Mouse (Mus musculus): ENCODE measurements around the gene Rora. TPM values are rescaled to one million over a fixed set of nuclear protein-coding genes. Genes with fewer than 3 reads are reported as not detected.

Gene Rora
- polyA plus RNA-seq, 1 experiment from 2014 or later = 8.9 TPM

DNA sequence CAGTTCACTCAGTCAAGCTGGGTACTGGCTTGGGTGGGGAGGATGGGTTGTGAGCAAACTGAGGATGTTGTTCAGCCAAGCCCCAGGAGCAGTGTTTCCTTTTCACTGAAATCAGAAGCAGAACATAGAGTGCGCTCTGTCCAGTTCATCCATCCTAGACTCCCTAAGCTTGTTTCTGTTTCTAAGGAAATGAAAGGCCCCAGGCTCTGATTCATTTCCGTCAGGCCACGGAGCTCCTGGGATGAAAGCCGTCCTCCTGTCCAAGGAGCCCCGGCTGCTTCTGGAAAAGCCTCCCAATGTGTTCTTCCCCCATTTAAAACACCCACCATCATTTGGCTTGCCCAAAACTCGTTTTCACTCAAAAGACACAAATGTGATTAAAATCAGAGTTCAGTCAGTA lies 589.0 kb downstream of the Rora start:
- Histone ChIP-seq H3K36me3 (no peaks in the 10 kb centered on the region), H3K27ac (replicated peaks) (no peak overlapping the region), H3K9me3 (no peaks in the 10 kb centered on the region), H3K4me3 (no peak overlapping the region), H3K4me1 (peaks cover 4% of the 10 kb centered on the region; the same call in 1 of the 2 replicates), H3K4me2 (replicated peaks) (no peak overlapping the region), H3K27me3 (no peaks in the 10 kb centered on the region), H3K9ac (replicated peaks) (no peak overlapping the region)
- 68% methylated on average over 6 of the region's 6 CpGs for WGBS
- ATAC-seq (ENCODE audit: low FRiP score, low read depth) = no peak

DNA sequence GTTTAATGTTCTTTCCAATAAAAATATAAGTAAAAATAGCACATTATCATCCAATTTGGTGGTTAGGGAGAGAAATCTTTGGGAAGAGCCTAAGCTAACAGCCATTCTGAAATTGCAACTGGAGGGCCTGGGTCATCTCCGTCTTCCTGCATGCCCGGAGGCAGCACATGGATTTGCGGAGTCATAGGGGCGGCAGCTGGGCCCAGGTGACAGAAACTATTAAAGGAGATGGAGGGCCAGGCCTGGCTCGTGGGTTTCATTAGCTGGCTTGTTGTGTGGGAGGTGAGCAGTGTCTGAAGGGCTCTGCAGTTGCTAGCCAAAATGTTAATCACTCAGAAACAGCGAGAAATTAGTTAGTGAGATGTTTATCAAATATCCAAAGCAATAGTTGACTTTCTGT lies 590.0 kb downstream of the Rora start:
- H3K36me3 ChIP-seq = no peaks in the 10 kb centered on the region
- H3K4me3 ChIP-seq = no peak overlapping the region
- 42% methylated on average over 6 of the region's 6 CpGs for WGBS
- H3K27ac ChIP-seq (replicated peaks) = no peak overlapping the region
- no peaks in the 10 kb centered on the region for H3K27me3 ChIP-seq
- no peak overlapping the region for H3K9ac ChIP-seq (replicated peaks)
- no peak overlapping the region for H3K4me2 ChIP-seq (replicated peaks)
- no peak for ATAC-seq (ENCODE audit: low FRiP score, low read depth)
- H3K9me3 ChIP-seq = no peaks in the 10 kb centered on the region
- H3K4me1 ChIP-seq = peaks cover 4% of the 10 kb centered on the region; the same call in 1 of the 2 replicates

DNA sequence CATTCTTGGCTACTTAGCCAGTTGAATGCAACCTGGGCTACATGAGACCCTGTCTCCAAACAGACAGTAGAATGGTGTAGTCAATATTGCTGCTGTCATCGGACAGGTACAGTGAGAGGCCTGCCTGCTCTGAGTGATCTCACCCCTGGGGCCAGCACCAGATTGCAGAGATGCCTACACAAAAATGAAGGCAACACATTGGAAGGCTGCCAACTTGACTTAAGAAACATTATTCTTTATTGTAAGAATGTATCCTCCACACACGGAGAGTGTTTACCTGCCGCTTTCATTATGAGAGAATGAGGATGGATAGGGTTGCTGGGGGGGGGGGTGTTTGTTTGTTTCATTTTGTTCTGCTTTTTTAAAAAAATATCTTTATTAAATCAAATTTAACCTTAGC lies 592.6 kb downstream of the Rora start:
- WGBS = 83% methylated on average over 3 of the region's 3 CpGs
- H3K9ac ChIP-seq (replicated peaks) = no peak overlapping the region
- H3K27me3 ChIP-seq = no peaks in the 10 kb centered on the region

DNA sequence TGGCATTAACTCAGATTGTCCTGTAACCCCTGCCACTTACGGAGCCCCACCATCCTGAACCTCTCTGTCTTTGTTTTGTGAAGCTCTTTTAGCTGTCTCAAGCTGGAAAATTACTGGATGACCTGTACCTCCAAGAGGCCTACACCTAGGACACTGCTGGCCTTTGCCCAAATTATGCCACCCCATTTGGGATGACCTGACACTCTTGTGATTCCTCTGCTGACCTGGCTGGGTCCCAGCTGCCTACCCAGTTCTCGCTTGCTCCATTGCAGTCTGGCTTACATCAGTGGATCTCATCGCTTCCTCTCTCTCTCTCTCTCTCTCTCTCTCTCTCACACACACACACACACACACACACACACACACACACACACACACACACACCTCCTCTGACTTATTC lies 596.0 kb downstream of the Rora start:
- no peak overlapping the region for H3K4me3 ChIP-seq
- no peak for ATAC-seq (ENCODE audit: low FRiP score, low read depth)
- no peaks in the 10 kb centered on the region for H3K27me3 ChIP-seq
- H3K9me3 ChIP-seq = no peaks in the 10 kb centered on the region
- H3K36me3 ChIP-seq = no peaks in the 10 kb centered on the region
- no peak overlapping the region for H3K9ac ChIP-seq (replicated peaks)
- no peak overlapping the region for H3K27ac ChIP-seq (replicated peaks)
- H3K4me2 ChIP-seq (replicated peaks) = no peak overlapping the region
- peaks cover 4% of the 10 kb centered on the region; the same call in 1 of the 2 replicates for H3K4me1 ChIP-seq
- WGBS = 94% methylated on average over 3 of the region's 3 CpGs

More for the DNA sequence above, 592.6 kb downstream of the Rora start:
- no peak for ATAC-seq (ENCODE audit: low FRiP score, low read depth)
- Histone ChIP-seq H3K9me3 (no peaks in the 10 kb centered on the region), H3K4me1 (peaks cover 4% of the 10 kb centered on the region; the same call in 1 of the 2 replicates), H3K4me2 (replicated peaks) (no peak overlapping the region), H3K36me3 (no peaks in the 10 kb centered on the region), H3K4me3 (no peak overlapping the region), H3K27ac (replicated peaks) (no peak overlapping the region)

- H3K27me3 ChIP-seq = no peaks in the 10 kb centered on the region
- WGBS = 95% methylated on average over 7 of the region's 8 CpGs
- no peak overlapping the region for H3K27ac ChIP-seq (replicated peaks)
- H3K4me2 ChIP-seq (replicated peaks) = no peak overlapping the region
- H3K4me1 ChIP-seq = peaks cover 4% of the 10 kb centered on the region; the same call in 1 of the 2 replicates
- no peak overlapping the region for H3K9ac ChIP-seq (replicated peaks)
- H3K9me3 ChIP-seq = no peaks in the 10 kb centered on the region
- no peak overlapping the region for H3K4me3 ChIP-seq
- H3K36me3 ChIP-seq = no peaks in the 10 kb centered on the region
- no peak for ATAC-seq (ENCODE audit: low FRiP score, low read depth)
Observed at GRCm38 (mm10) chr9:69250326-69250725, 596.7 kb downstream of the Rora start.

DNA sequence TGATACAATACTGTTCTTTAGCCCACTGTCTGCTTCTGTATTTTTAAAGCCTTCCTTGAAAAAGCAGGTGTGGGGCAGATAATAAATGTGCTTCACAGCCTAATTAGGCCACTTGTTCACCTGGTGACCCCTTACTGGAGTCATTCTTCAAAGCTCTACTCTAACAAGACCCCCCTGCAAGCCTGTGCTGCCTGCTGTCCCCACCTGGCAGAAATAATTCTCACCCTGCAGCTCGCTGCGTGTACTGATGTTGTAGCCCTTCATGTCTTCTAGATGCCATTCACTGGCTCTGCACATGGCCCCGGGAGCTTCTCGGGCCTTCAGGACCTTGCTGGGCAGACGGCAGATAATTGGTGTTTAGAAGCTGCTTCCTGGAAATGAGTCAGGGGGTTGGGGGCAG lies 604.9 kb downstream of the Rora start:
- no peak for ATAC-seq (ENCODE audit: low FRiP score, low read depth)
- no peaks in the 10 kb centered on the region for H3K36me3 ChIP-seq
- H3K4me2 ChIP-seq (replicated peaks) = no peak overlapping the region
- H3K9me3 ChIP-seq = no peaks in the 10 kb centered on the region
- no peaks in the 10 kb centered on the region for H3K27me3 ChIP-seq
- no peak overlapping the region for H3K27ac ChIP-seq (replicated peaks)
- H3K9ac ChIP-seq (replicated peaks) = no peak overlapping the region
- H3K4me1 ChIP-seq = peaks cover 6% of the 10 kb centered on the region
- WGBS = 70% methylated on average over 5 of the region's 5 CpGs
- no peak overlapping the region for H3K4me3 ChIP-seq

DNA sequence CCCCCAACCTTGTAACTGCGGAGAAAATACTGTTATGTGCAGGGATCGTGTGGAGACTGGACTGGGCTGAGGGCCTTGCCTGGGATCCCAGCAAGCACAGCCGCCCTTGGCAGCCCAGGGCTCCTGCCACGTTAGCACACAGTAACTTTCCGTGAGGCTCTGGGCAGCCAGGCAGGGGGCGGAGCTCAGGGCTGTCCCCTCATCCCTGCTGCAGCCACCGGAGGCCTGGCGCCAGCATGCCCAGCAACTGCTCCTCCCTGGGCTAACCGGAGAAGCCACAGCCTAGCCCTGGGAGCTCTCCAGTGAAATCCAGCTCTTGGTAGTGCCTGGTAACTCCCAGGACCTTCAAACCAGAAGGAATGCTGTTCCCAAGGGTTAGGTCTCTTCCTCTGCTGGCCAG lies 605.8 kb downstream of the Rora start:
- ATAC-seq (ENCODE audit: low FRiP score, low read depth) = no peak

DNA sequence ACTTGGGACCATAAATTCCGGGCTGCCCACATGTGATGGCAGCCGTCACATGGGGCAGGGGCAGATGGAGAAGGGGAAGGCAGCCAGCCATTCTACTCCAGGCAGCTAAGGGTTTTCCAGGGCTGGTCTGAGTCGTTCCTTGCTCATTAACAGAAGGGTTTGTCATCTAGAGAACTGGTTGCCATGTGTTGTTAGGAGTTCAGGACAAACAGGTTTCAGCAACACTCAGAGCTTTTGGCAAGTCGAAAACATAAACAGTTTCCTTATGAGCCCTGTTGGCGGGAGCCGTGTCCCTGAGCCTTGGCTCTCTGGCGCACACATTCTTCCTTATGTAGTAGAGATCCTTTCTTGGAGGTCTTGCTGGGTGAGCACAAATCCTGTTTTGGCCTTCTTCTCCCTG lies 611.6 kb downstream of the Rora start:
- WGBS = 88% methylated on average over 7 of the region's 7 CpGs
- no peaks in the 10 kb centered on the region for H3K4me1 ChIP-seq
- H3K27ac ChIP-seq (replicated peaks) = no peak overlapping the region
- no peak overlapping the region for H3K9ac ChIP-seq (replicated peaks)
- H3K27me3 ChIP-seq = no peaks in the 10 kb centered on the region
- H3K4me3 ChIP-seq = no peak overlapping the region
- H3K4me2 ChIP-seq (replicated peaks) = no peak overlapping the region
- no peak for ATAC-seq (ENCODE audit: low FRiP score, low read depth)
- no peaks in the 10 kb centered on the region for H3K36me3 ChIP-seq
- H3K9me3 ChIP-seq = no peaks in the 10 kb centered on the region

More for the DNA sequence above, 605.8 kb downstream of the Rora start:
- Histone ChIP-seq H3K9ac (replicated peaks) (no peak overlapping the region), H3K27ac (replicated peaks) (no peak overlapping the region), H3K4me1 (peaks cover 6% of the 10 kb centered on the region), H3K4me2 (replicated peaks) (no peak overlapping the region), H3K9me3 (no peaks in the 10 kb centered on the region), H3K27me3 (no peaks in the 10 kb centered on the region), H3K36me3 (no peaks in the 10 kb centered on the region), H3K4me3 (no peak overlapping the region)
- 9% methylated on average over 9 of the region's 9 CpGs for WGBS

DNA sequence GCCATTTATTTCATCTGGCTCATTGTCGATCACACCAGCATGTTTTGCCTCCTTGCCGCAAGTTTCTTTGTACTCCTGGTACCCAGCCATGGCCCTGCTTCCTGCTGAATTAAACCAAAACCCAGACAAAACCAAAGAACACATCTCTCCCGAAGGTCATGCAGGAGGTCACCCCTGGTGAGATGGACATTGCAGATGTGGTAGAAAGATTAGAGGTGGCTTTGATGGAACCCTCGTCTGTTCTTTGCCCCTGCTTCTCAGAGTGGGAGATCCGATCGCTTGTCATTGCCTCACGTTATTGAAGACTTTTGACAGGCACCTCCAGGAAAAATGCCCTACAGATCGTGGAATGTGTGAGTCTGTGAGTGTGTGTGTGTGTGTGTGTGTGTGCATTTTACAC lies 616.8 kb downstream of the Rora start:
- 35% methylated on average over 8 of the region's 8 CpGs for WGBS
- Histone ChIP-seq H3K27me3 (no peaks in the 10 kb centered on the region), H3K9ac (replicated peaks) (no peak overlapping the region), H3K27ac (replicated peaks) (no peak overlapping the region), H3K4me3 (no peak overlapping the region), H3K36me3 (no peaks in the 10 kb centered on the region), H3K4me2 (replicated peaks) (no peak overlapping the region), H3K4me1 (peaks cover 23% of the 10 kb centered on the region), H3K9me3 (no peaks in the 10 kb centered on the region)
- ATAC-seq (ENCODE audit: low FRiP score, low read depth) = no peak

GRCm38 (mm10) chr9:69270931-69271330 lies 617.3 kb downstream of the Rora start:
- WGBS = 23% methylated on average over 7 of the region's 7 CpGs
- no peak overlapping the region for H3K4me2 ChIP-seq (replicated peaks)
- H3K27me3 ChIP-seq = no peaks in the 10 kb centered on the region
- H3K4me3 ChIP-seq = no peak overlapping the region
- no peak overlapping the region for H3K27ac ChIP-seq (replicated peaks)
- no peaks in the 10 kb centered on the region for H3K9me3 ChIP-seq
- H3K9ac ChIP-seq (replicated peaks) = no peak overlapping the region
- H3K4me1 ChIP-seq = peaks cover 23% of the 10 kb centered on the region
- no peaks in the 10 kb centered on the region for H3K36me3 ChIP-seq
- ATAC-seq (ENCODE audit: low FRiP score, low read depth) = no peak

GRCm38 (mm10) chr9:69272884-69273283 lies 619.3 kb downstream of the Rora start:
- ATAC-seq (ENCODE audit: low FRiP score, low read depth) = peak; percentile 19; the same call in 1 of the 2 replicates
- H3K27ac ChIP-seq (replicated peaks) = no peak overlapping the region
- 75% methylated on average over 9 of the region's 9 CpGs for WGBS

GRCm38 (mm10) chr9:69274766-69275485 lies 621.3 kb downstream of the Rora start:
- no peaks in the 10 kb centered on the region for H3K9me3 ChIP-seq
- peaks cover 26% of the 10 kb centered on the region for H3K4me1 ChIP-seq
- no peak overlapping the region for H3K9ac ChIP-seq (replicated peaks)
- H3K4me3 ChIP-seq = no peak overlapping the region
- no peak overlapping the region for H3K4me2 ChIP-seq (replicated peaks)
- no peaks in the 10 kb centered on the region for H3K27me3 ChIP-seq
- no peaks in the 10 kb centered on the region for H3K36me3 ChIP-seq
- H3K27ac ChIP-seq (replicated peaks) = no peak overlapping the region
- no peak for ATAC-seq (ENCODE audit: low FRiP score, low read depth)
- WGBS = 81% methylated on average over 10 of the region's 10 CpGs

More at GRCm38 (mm10) chr9:69272884-69273283, 619.3 kb downstream of the Rora start:
- Histone ChIP-seq H3K4me1 (peaks cover 26% of the 10 kb centered on the region), H3K36me3 (no peaks in the 10 kb centered on the region), H3K9me3 (no peaks in the 10 kb centered on the region), H3K27me3 (no peaks in the 10 kb centered on the region), H3K4me2 (replicated peaks) (no peak overlapping the region), H3K4me3 (no peak overlapping the region), H3K9ac (replicated peaks) (no peak overlapping the region)

DNA sequence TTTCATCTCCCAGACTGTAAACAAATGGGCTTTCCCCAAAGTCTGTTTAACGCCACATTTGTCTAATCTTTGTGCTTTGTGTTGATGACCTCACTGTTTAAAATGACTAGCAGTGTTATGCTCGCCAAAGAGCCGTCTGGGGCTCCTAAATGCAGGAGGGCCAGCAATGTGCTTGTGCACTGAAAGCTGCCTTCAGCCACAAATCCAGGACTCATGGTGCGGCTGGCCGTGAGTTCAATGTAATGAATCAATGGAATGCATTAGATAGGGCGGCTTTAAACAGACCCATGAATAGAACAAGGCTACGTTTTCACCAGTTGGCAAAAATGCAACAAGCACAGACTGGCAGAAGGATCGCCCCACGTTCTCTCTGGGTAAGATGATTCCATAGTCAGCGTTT lies 623.7 kb downstream of the Rora start:
- 52% methylated on average over 10 of the region's 10 CpGs for WGBS
- Histone ChIP-seq H3K27me3 (no peaks in the 10 kb centered on the region), H3K36me3 (no peaks in the 10 kb centered on the region), H3K9me3 (no peaks in the 10 kb centered on the region), H3K4me1 (peaks cover 14% of the 10 kb centered on the region; the same call in 1 of the 2 replicates), H3K4me2 (replicated peaks) (no peak overlapping the region), H3K27ac (replicated peaks) (no peak overlapping the region), H3K4me3 (no peak overlapping the region), H3K9ac (replicated peaks) (no peak overlapping the region)
- ATAC-seq (ENCODE audit: low FRiP score, low read depth) = no peak

All from midbrain, embryonic 12.5 days (tissue).